Mouse (Mus musculus) subcutaneous adipose tissue, adult 2 months (tissue): ENCODE data around the gene Haus2. TPM values are rescaled to one million over a fixed set of nuclear protein-coding genes. Genes with fewer than 3 reads are reported as not detected.

Experiments
- polyA plus RNA-seq: library from polyadenylated mRNA; depleted of rRNA; stranded (reverse); fragments of >200 nt; gene quantifications from 2 replicates; pipeline ENCODE4 v1.2.3, GENCODE M21; 2012; ENCODE audit warnings: low replicate concordance; rRNA removed

Gene Haus2
- polyA plus RNA-seq, result 4.0 and 5.6 TPM in 2 replicates

DNA sequence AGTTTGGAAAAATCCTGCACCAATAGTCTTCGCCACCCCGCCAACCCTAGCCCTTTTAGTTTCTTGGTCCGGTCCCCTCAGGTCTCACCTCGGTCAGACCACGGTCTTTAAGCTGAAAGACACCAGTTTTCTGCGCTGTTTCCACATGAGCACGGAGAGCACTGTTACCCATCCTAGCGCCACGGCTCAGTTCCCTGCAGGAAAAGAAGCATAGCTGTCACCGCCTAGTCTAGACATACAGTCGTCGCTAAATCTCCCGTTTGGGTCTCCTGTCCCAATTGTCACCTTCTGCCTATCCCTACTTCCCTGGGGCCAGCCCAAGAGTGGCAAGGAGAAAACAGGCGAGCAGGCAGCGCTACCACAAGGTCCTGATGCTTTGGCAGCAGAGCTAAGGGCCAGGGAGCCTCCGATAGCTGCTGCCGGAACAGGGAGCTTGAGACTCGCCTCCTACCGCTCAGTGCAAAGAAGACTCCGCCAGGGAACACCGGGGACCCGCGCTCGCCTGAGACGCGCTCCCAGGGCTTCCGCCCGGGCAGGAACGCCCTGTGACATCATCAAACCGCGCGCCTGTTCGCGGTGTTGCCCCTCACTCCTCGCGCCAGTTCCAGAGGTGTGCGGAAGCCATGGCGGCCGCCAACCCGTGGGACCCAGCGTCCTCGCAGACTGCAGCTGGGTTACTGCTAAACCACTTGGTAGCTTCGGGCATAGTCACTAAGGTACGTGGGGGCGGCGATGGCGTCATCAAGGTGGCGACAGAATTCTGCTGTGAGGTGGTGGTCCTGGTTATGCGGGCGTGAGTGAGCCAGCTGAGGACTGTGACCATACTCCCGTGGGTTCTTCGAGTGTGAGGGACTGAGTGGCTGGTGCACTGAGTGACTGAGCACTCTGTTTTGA, at the start of gene Haus2, which contains the start of gene Lrrc57:
Gene Haus2, plus strand, starts transcription at position 554 of the 894 bp plus-strand sequence.
Gene Lrrc57, minus strand, starts transcription at position 691 of the 894 bp plus-strand sequence.

DNA sequence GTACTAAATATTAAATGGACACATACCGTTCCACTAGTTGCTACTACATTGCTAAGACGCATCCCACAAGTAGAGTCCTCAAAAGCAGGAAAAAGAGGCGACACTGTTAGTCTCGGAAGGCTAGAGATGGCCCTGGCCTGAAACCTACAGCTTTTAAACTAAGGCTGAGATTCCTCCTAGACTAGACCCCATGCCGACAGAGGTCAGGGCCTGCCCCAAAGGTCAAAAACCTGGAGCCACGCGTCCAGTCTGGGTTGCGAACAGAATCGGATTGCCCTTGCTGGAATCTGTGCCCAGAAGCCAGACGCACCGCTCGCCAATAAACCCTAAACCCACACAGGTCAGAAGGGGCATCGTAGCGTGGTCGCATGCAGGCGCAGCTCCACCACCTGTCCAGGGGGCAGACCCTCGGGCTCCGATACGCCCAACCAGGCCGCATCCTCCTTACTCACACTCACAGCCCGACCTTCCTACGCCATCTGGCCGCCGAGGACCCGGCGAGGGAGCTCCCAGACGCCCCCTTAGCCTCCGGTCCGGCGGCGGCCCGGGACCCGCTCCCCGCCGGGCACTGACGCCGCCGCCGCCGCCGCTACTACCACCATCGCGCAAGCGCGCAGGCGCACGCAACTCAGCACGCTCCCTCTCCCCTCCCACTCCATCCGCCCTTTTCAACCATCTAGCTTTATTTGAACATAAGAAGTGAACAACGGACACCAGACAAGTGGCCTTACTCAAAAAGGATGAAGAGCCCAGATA, 45.8 kb upstream of the Haus2 start, which contains the start of gene Zfp106:
Gene Zfp106, minus strand, starts transcription at position 609 of the 756 bp plus-strand sequence.

DNA sequence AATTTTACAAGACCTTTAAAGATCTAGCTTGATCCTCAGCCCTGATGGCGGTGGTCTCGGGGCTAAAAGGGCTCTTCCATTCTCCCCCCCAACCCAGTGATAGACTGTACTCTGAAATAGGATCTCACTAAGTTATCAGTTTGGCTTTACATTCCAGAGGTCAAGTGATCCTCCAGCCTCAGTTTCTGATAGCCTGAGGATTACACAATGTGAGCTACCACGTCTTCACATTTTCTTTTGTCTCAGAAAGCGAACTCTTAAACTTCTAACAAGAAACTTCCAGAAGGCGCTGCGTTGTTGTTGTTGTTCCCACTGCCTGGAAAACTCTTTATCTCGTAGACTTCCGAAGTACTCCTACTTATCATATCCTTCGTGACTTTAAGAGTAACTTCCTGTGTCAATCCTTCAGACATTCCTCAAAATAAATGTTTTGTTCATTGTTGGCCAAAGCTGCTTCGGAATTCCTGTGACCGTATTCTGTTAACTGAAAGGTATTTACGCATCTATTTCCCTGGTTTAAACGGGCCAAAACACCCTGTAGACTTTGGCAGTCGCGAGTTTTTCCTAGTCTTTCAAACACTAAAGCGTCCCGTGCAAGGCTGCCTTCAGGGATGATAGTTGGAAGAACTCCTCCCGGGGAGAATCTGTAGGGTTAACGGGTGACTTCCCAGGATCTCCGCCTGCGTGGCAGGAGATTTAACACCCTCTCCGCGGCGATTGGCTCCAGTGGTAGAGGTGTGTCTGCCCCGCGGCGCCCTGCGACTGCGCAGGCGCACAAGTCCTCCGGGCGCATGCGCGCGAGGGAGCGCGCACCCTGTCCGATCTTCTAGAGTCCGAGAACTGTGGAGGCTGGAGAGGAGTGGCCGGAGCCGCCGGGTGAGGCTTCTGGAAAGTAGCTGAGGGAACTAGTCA, 42.0 kb upstream of the Haus2 start, which contains the start of gene Snap23:
Gene Snap23, plus strand, starts transcription at position 786 of the 912 bp plus-strand sequence.

DNA sequence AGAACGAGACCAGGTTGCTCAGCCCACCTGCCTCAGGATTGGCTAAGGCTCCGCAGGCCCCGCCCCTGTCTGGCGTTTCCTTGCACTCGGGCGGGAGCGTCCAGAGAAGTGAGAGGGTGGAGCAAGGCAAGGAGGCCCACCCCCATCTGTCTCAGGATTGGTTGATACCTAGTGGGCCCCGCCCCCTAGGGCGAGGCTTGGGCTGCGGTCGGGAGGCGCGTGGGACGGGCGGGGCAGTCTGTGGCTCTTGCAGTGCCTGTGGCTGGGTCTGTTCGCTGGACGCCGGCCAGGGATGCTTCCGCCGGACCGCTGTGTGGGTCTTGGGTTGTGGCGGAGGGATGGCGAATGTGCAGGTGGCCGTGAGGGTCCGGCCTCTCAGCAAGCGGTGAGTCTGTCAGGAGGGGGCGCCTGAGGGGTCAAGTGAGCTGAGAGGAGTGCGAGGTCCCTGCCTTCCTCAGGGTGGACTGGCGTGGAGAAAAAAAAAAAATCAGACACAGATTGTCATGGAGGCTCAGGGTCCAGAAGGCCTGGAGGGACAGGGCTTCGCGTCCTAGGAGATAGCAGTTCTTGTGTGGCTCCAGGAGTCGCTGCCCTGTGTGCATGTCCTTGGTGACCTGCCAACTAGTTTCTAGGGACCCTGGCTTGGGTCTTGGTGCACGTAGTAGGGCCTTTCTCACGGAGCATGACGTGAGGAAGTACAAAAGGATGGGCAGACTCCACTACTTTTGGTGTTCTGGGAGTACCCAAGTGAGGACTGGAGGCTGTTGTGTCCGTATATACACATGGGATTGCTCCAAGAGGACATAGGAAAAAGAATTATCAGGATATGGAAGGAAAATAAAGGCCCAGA, 19.9 kb downstream of the Haus2 start, which contains the start of gene Stard9:
Gene Stard9, plus strand, starts transcription at position 236 of the 850 bp plus-strand sequence.

Other genes starting within 250 kb of the Haus2 start
- 31.8 and 33.6 TPM in 2 replicates for gene Ganc, start 205.5 kb upstream of the Haus2 start, polyA plus RNA-seq
- gene Tmem87a, start 205.3 kb upstream of the Haus2 start, polyA plus RNA-seq, result 10.3 and 16.7 TPM in 2 replicates
- gene Capn3, start 153.4 kb upstream of the Haus2 start, polyA plus RNA-seq, result 0.44 and 0.87 TPM in 2 replicates
- 65.4 and 74.4 TPM in 2 replicates for gene Zfp106, start 45.5 kb upstream of the Haus2 start, polyA plus RNA-seq
- gene Snap23, start 41.7 kb upstream of the Haus2 start, polyA plus RNA-seq, result 12.9 and 15.8 TPM in 2 replicates
- gene Lrrc57, start 137 bp downstream of the Haus2 start, polyA plus RNA-seq, result 12.4 and 17.2 TPM in 2 replicates
- 24.0 and 27.3 TPM in 2 replicates for gene Stard9, start 19.7 kb downstream of the Haus2 start, polyA plus RNA-seq
- 21.4 and 28.8 TPM in 2 replicates for gene Cdan1, start 240.7 kb downstream of the Haus2 start, polyA plus RNA-seq
- gene Ttbk2, start 241.2 kb downstream of the Haus2 start, polyA plus RNA-seq, result 2.0 and 6.1 TPM in 2 replicates